Mouse (Mus musculus): Measurements from ENCODE around the gene Lingo1. TPM values are rescaled to one million over a fixed set of nuclear protein-coding genes. Genes with fewer than 3 reads are reported as not detected.

Gene Lingo1
- polyA plus RNA-seq, 1 experiment from 2014 or later = 4.9 TPM

DNA sequence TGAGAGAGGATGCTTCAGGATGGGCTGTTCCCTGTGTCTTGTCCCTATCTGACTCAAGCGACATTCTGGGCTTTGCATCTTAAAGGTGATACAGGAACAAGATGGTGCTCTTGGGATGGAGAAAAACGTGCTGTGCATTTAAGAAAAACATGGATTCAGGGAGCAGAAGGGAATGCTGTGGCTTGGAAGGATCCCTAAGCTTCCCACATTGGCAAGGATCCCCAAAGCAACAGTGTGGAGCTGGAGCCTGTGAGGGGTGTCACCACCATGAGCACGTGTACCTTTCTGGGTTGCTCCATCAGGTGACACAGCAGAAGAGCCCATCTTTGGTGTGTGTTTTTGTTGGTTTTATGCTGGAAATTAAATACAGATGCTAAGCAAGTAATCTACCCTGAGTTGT, 77.3 kb downstream of the Lingo1 start:
- H3K4me1 ChIP-seq = no peaks in the 10 kb centered on the region
- no peaks in the 10 kb centered on the region for H3K36me3 ChIP-seq
- H3K9ac ChIP-seq = no peak overlapping the region
- no peaks in the 10 kb centered on the region for H3K9me3 ChIP-seq
- WGBS = 68% methylated on average over 3 of the region's 3 CpGs
- no peak for ATAC-seq (ENCODE audit: insufficient number of reproducible peaks, insufficient read depth, low FRiP score, low TSS enrichment, low read depth)
- no peak overlapping the region for H3K27ac ChIP-seq
- H3K27me3 ChIP-seq = peaks cover 4% of the 10 kb centered on the region; the same call in 1 of the 2 replicates
- no peak overlapping the region for H3K4me2 ChIP-seq
- no peak overlapping the region for H3K4me3 ChIP-seq

DNA sequence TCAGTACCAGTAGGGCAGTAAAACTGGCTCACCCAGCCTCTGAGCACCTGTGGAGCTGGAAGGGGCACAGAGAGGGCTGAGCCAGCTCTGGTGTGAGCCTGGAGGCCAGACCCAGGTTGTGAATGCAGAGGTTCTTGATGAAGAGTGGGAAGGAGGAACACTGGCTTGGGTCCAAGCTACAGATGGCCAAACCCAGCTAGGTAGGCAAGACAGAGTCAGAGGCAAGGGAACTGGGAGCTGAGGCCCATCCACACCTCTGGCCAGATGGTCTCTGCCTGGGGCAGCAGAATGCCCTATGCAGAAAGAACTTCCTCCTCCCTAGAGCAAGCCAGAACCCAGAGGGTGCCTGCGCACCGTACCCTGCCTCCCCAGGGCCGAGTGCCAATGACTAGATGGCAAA, 79.7 kb downstream of the Lingo1 start:
- H3K9me3 ChIP-seq = no peaks in the 10 kb centered on the region
- H3K4me1 ChIP-seq = no peaks in the 10 kb centered on the region
- 82% methylated on average over 3 of the region's 3 CpGs for WGBS
- no peak for ATAC-seq (ENCODE audit: insufficient number of reproducible peaks, insufficient read depth, low FRiP score, low TSS enrichment, low read depth)
- H3K27ac ChIP-seq = no peak overlapping the region
- H3K4me3 ChIP-seq = no peak overlapping the region
- H3K36me3 ChIP-seq = no peaks in the 10 kb centered on the region
- no peak overlapping the region for H3K9ac ChIP-seq
- H3K27me3 ChIP-seq = no peaks in the 10 kb centered on the region; the same call in 1 of the 2 replicates
- no peak overlapping the region for H3K4me2 ChIP-seq

DNA sequence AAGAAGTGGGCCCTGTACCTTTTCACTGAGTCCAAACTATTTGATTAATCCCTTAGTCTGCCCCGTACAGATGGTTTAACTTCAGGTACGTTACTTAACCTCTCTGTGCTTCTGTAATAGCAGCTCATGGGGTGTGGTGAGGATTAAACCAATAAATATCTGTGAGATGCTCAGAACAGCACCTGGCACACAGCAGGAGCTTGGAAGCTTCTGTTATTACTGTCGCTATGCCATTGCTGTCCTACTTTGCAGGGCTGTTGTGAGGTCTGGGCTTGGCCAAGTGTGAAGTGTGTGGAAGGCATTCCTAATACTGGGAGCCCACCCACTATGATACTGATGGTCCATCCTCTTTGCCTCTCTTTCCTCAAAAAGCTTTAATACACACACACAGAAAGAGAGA, 80.2 kb downstream of the Lingo1 start:
- no peak overlapping the region for H3K27ac ChIP-seq
- H3K27me3 ChIP-seq = no peaks in the 10 kb centered on the region
- H3K9me3 ChIP-seq = no peaks in the 10 kb centered on the region
- no peaks in the 10 kb centered on the region for H3K36me3 ChIP-seq
- H3K4me1 ChIP-seq = no peaks in the 10 kb centered on the region
- no peak overlapping the region for H3K4me2 ChIP-seq
- H3K9ac ChIP-seq = no peak overlapping the region
- H3K4me3 ChIP-seq = no peak overlapping the region
- ATAC-seq (ENCODE audit: insufficient number of reproducible peaks, insufficient read depth, low FRiP score, low TSS enrichment, low read depth) = no peak
- WGBS = 88% methylated on average over 3 of the region's 3 CpGs

DNA sequence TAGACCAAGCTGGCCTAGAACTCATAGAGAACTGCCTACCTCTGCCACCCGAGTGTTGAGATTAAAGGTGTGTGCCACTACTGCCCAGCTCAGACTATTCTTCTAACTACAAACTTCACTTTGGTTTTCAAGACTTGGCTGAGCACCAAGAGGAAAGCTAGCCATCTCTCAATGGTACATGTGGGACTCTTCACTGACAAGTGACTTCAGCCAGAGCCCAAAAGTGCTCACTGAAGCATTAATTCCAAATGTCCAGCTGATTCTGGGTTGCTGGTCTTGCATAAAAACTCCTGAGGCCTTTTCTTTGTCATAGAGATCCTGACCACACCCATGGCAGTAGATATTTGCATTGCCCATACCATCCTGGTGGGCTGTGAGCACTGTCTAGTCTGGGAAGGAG, 81.9 kb downstream of the Lingo1 start:
- Histone ChIP-seq H3K9me3 (no peaks in the 10 kb centered on the region), H3K4me3 (no peak overlapping the region), H3K4me2 (no peak overlapping the region), H3K9ac (no peak overlapping the region), H3K27ac (no peak overlapping the region), H3K27me3 (no peaks in the 10 kb centered on the region), H3K36me3 (no peaks in the 10 kb centered on the region), H3K4me1 (no peaks in the 10 kb centered on the region)
- WGBS = 64% methylated on average over 1 of the region's 1 CpGs
- no peak for ATAC-seq (ENCODE audit: insufficient number of reproducible peaks, insufficient read depth, low FRiP score, low TSS enrichment, low read depth)

DNA sequence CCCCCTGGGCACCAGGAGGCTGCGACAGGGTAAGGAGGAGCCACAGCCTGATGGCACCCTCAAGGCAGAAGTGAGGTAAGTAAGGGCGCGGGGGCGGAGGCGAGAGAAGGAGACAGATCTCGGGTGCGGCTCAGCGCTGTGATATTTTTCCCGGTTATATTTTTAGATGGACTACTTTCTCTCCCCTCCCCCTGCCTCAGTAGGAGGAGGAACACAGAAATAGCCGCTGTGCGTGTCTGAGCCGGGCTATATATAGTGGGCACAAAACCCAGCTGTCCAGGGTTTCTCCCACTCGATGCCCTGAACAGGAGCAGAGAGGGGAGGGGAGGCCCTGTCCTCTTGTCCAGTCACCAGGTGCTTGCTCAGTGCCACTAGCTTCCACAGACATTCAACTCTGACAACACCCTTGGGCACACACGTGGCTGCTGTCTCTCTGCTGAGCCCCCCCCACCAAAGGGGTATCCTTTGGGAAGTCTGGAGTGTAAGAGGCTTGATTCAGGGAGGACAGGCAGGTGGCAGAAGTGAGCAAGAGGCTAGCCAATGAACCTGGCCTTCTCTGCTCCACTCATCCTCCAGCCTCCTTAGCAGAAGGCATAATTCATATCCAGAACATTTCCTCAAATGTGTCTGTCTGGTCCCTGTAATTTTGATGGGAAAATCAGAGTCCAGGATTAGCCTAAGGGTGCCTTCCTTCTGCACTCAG, 83.5 kb downstream of the Lingo1 start:
- H3K4me3 ChIP-seq = no peak overlapping the region
- no peaks in the 10 kb centered on the region for H3K9me3 ChIP-seq
- H3K4me1 ChIP-seq = no peaks in the 10 kb centered on the region
- H3K27me3 ChIP-seq = no peaks in the 10 kb centered on the region
- H3K9ac ChIP-seq = no peak overlapping the region
- 57% methylated on average over 14 of the region's 14 CpGs for WGBS
- H3K4me2 ChIP-seq = no peak overlapping the region
- ATAC-seq (ENCODE audit: insufficient number of reproducible peaks, insufficient read depth, low FRiP score, low TSS enrichment, low read depth) = no peak
- no peaks in the 10 kb centered on the region for H3K36me3 ChIP-seq
- H3K27ac ChIP-seq = no peak overlapping the region

DNA sequence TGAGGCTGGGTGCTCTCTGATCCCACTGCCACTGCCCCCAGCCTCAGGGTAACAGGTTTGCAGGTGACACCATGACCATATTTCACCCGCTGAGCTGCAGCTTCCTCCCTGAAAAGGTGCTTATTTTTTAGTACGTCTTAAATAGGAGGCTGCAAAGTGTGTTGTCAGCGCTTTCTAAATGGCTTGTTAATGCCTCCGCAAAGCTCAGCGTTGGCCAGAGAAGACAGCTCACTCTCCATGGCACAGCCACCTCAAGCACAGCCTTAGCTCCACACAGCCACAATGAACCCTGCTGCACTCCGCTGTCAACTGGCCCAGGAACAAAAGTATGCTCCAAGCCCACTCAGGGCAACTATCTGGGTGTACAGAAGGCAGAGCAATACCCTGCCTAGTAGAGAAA, 85.3 kb downstream of the Lingo1 start:
- 86% methylated on average over 6 of the region's 6 CpGs for WGBS

DNA sequence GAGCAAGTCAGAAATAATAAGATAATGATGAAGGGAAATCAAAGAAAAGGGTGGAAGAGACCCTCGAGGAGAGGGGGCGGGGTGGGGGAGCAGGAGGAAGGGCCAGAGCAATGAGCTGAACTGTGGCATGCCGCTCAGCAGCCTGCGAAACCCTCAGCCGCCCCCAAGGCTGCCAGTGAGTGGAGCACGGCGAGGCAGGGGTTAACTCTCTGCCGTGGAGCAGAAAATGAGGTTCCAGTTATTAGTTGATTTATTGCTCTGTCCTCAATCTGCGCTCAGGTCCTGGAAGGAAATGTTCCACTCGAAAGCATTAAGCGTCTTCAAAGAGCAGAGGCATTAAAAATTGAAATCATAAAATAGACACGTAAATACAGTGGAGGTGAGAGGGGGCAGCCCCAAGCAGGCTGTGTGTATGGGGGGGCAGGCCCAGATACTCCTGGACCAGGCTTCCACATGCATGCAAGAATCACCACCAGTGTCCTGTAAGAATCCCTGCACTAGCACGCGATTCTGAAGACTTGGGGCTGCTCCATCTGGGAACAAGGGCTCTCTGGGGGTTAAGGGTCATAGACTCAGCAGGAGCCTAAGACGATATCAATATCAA, 89.7 kb downstream of the Lingo1 start:
- H3K36me3 ChIP-seq = no peaks in the 10 kb centered on the region
- no peak for ATAC-seq (ENCODE audit: insufficient number of reproducible peaks, insufficient read depth, low FRiP score, low TSS enrichment, low read depth)

More for the DNA sequence above, 85.3 kb downstream of the Lingo1 start:
- peaks cover 8% of the 10 kb centered on the region for H3K4me1 ChIP-seq
- H3K27me3 ChIP-seq = no peaks in the 10 kb centered on the region
- no peaks in the 10 kb centered on the region for H3K9me3 ChIP-seq
- ATAC-seq (ENCODE audit: insufficient number of reproducible peaks, insufficient read depth, low FRiP score, low TSS enrichment, low read depth) = no peak
- no peaks in the 10 kb centered on the region for H3K36me3 ChIP-seq
- H3K4me2 ChIP-seq = no peak overlapping the region
- no peak overlapping the region for H3K4me3 ChIP-seq
- H3K27ac ChIP-seq = no peak overlapping the region
- no peak overlapping the region for H3K9ac ChIP-seq

DNA sequence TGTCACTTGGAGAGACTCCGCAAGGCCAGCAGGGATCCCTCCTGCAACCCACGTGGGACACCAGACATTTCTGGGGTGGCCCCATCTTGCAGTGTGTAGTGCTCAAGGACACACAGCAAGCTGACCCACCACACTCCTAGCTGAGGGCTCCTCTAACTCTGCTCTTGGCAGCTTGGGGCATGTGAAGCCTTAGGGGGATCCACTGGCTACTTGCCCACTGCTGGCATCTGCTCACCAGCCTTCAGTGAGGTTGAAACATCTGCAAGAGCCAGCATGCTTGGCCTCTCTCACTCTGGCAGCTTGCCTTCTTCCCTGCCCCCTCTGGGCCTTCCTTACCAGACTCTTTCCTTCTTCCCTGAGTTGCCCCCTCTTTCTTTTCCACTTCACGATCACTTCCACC, 94.9 kb downstream of the Lingo1 start:
- Histone ChIP-seq H3K36me3 (no peaks in the 10 kb centered on the region), H3K4me2 (no peak overlapping the region), H3K9ac (0 out of 2 replicates have a peak overlapping the region, but pooled peaks have one; percentile 32), H3K27me3 (no peaks in the 10 kb centered on the region), H3K27ac (peak overlapping the region; percentile 65), H3K4me3 (no peak overlapping the region), H3K9me3 (no peaks in the 10 kb centered on the region), H3K4me1 (peaks cover 17% of the 10 kb centered on the region)
- WGBS = 54% methylated on average over 3 of the region's 3 CpGs
- ATAC-seq (ENCODE audit: insufficient number of reproducible peaks, insufficient read depth, low FRiP score, low TSS enrichment, low read depth) = peak; percentile 39; the same call in 1 of the 2 replicates

More for the DNA sequence above, 89.7 kb downstream of the Lingo1 start:
- Histone ChIP-seq H3K9ac (no peak overlapping the region), H3K4me3 (no peak overlapping the region), H3K9me3 (no peaks in the 10 kb centered on the region), H3K27me3 (no peaks in the 10 kb centered on the region), H3K4me2 (no peak overlapping the region), H3K27ac (no peak overlapping the region), H3K4me1 (peaks cover 13% of the 10 kb centered on the region)
- 37% methylated on average over 15 of the region's 15 CpGs for WGBS

DNA sequence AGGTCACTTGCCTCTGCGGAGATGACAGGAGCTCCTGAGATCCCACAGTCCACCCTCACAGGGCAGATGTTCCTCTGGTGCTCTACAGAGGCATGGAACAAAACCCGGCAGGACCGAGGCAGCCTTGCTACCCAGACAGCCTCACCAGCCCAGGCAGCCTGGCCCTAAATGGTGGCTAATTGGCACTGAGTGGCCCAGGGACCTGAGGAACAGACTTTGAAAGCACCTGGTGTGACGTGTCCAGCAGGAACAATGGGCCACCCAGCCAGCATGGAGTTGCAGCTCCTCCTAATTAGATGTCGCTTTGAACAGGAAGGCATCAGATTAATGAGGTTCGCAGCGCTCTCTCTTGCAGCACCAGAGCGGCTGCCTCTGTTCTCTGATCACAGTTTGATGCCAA, 95.4 kb downstream of the Lingo1 start:
- Histone ChIP-seq H3K9me3 (no peaks in the 10 kb centered on the region), H3K9ac (no peak overlapping the region), H3K4me2 (no peak overlapping the region), H3K27me3 (no peaks in the 10 kb centered on the region), H3K36me3 (no peaks in the 10 kb centered on the region), H3K27ac (peak overlapping the region; percentile 65; the same call in 1 of the 2 replicates), H3K4me3 (no peak overlapping the region), H3K4me1 (peaks cover 14% of the 10 kb centered on the region)
- WGBS = 67% methylated on average over 8 of the region's 8 CpGs
- no peak for ATAC-seq (ENCODE audit: insufficient number of reproducible peaks, insufficient read depth, low FRiP score, low TSS enrichment, low read depth)

DNA sequence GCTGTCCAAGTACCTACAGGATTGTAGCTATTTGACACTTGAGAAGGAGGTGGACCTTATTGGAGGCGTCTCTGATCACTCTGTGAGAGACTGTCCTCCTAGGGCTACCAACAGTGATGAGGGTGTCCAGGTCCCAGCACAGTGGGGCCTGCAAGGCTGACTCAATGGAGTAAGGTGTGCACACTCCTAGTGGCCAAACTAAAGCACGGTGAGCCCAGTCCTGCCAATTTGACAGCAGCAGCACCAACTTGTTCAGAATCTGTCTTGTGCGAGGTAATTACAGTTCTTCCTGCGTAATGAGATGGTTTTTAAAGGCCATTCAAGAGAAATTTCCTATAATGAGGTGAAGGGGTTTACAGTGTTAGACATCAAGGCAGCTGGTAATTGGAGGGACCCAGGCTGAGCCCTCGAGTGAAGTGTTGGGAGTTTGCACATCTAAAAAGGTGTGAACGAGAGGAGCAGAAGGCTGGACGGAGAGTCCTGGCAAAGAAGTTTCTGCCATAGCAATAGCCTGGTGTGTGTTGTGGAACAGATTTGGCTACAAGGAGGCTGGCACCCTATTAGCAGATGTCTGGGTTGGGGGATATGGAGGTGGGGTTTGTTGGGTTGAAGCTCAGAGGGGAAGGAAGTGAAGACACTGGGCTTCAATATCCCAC, 97.4 kb downstream of the Lingo1 start:
- peaks cover 14% of the 10 kb centered on the region for H3K4me1 ChIP-seq
- H3K4me2 ChIP-seq = no peak overlapping the region
- no peak overlapping the region for H3K9ac ChIP-seq
- H3K27ac ChIP-seq = no peak overlapping the region
- no peaks in the 10 kb centered on the region for H3K36me3 ChIP-seq
- no peak overlapping the region for H3K4me3 ChIP-seq
- 74% methylated on average over 7 of the region's 7 CpGs for WGBS
- no peaks in the 10 kb centered on the region for H3K27me3 ChIP-seq
- no peaks in the 10 kb centered on the region for H3K9me3 ChIP-seq
- no peak for ATAC-seq (ENCODE audit: insufficient number of reproducible peaks, insufficient read depth, low FRiP score, low TSS enrichment, low read depth)

DNA sequence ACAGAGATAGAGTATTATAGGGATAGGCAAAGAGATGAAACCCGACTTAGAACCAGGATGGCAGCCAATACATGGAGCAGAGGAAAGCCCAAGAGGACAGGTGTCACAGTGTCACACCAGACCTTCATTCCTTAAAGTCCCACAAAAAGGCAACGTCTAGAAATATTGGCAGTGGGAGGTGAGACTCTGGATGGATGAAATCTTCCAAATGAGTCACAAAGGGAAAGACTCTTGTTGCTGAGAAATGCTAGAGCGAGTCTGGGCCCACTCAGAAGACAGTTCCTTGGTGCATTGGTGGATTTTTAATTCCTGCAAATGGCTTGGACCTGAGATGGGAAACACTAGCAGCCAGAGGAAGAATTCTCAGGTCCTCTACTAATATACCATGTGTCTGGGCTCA, 102.2 kb downstream of the Lingo1 start:
- WGBS = 79% methylated on average over 3 of the region's 3 CpGs
- Histone ChIP-seq H3K27me3 (no peaks in the 10 kb centered on the region), H3K4me1 (peaks cover 19% of the 10 kb centered on the region), H3K36me3 (no peaks in the 10 kb centered on the region), H3K4me2 (no peak overlapping the region), H3K9me3 (no peaks in the 10 kb centered on the region), H3K27ac (no peak overlapping the region), H3K4me3 (no peak overlapping the region), H3K9ac (no peak overlapping the region)
- ATAC-seq (ENCODE audit: insufficient number of reproducible peaks, insufficient read depth, low FRiP score, low TSS enrichment, low read depth) = no peak

DNA sequence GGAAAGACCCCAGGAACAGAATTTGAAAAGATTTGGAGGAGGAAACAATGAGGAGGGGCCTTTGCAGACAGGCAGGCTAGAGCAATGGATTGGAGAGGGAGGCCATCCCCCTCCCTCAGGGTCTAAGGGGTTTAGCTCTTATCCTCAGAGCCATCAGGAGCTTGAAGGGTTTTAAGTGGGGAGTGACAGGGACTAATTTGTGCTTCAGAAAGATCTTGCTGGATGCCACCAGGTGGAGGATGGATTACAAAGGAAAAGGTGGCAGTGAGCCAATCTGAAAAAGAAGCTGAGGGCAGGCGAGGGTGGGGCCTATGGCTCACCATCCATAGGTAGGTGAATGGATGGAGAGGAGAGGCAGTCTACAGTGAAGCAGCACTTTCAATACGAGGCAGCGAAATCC, 105.0 kb downstream of the Lingo1 start:
- no peak overlapping the region for H3K27ac ChIP-seq
- no peaks in the 10 kb centered on the region for H3K36me3 ChIP-seq
- 75% methylated on average over 3 of the region's 3 CpGs for WGBS
- no peak for ATAC-seq (ENCODE audit: insufficient number of reproducible peaks, insufficient read depth, low FRiP score, low TSS enrichment, low read depth)
- H3K9me3 ChIP-seq = no peaks in the 10 kb centered on the region
- peaks cover 35% of the 10 kb centered on the region for H3K4me1 ChIP-seq
- no peak overlapping the region for H3K9ac ChIP-seq
- H3K4me3 ChIP-seq = no peak overlapping the region
- H3K27me3 ChIP-seq = no peaks in the 10 kb centered on the region
- no peak overlapping the region for H3K4me2 ChIP-seq

Data from embryonic facial prominence, embryonic 13.5 days (tissue).